Mouse (Mus musculus): ENCODE data around the gene Peli2. TPM values are rescaled to one million over a fixed set of nuclear protein-coding genes. Genes with fewer than 3 reads are reported as not detected.

Gene Peli2
- polyA plus RNA-seq, 1 experiment from 2014 or later = 5.9 TPM

GRCm38 (mm10) chr14:48141694-48142093, 21.1 kb downstream of the Peli2 start:
- Histone ChIP-seq H3K4me2 (replicated peaks; ENCODE audit: low read depth) (no peak overlapping the region), H3K9ac (ENCODE audit: low read length) (no peak overlapping the region), H3K36me3 (ENCODE audit: control insufficient read depth, insufficient read depth, low read length) (no peaks in the 10 kb centered on the region), H3K27me3 (ENCODE audit: control insufficient read depth, insufficient read depth, low read length) (no peaks in the 10 kb centered on the region), H3K27ac (replicated peaks) (no peak overlapping the region), H3K4me1 (replicated peaks; ENCODE audit: control insufficient read depth, insufficient read depth) (0 out of 2 replicates have a peak, but pooled peaks cover 2% of the 10 kb centered on the region), H3K9me3 (ENCODE audit: control insufficient read depth, low read length) (no peaks in the 10 kb centered on the region), H3K4me3 (ENCODE audit: low read depth, low read length) (no peak overlapping the region)
- TF ChIP-seq CTCF (IDR thresholded peaks at IDR 0.05; ENCODE audit: low read depth) = no peak
- TF ChIP-seq EP300 (optimal IDR thresholded peaks at IDR 0.05) = no peak
- WGBS = 77% methylated on average over 8 of the region's 8 CpGs
- no peak for DNase-seq (ENCODE audit: low spot score)
- ATAC-seq (ENCODE audit: low FRiP score, low TSS enrichment) = no peak

- no peak overlapping the region for H3K27ac ChIP-seq (replicated peaks)
- no peak overlapping the region for H3K9ac ChIP-seq (ENCODE audit: low read length)
- no peaks in the 10 kb centered on the region for H3K9me3 ChIP-seq (ENCODE audit: control insufficient read depth, low read length)
- no peak for DNase-seq (ENCODE audit: low spot score)
- ATAC-seq (ENCODE audit: low FRiP score, low TSS enrichment) = no peak
- H3K4me3 ChIP-seq (ENCODE audit: low read depth, low read length) = no peak overlapping the region
- H3K4me2 ChIP-seq (replicated peaks; ENCODE audit: low read depth) = no peak overlapping the region
- no peaks in the 10 kb centered on the region for H3K27me3 ChIP-seq (ENCODE audit: control insufficient read depth, insufficient read depth, low read length)
- WGBS = 76% methylated on average over 10 of the region's 10 CpGs
- no peaks in the 10 kb centered on the region for H3K4me1 ChIP-seq (replicated peaks; ENCODE audit: control insufficient read depth, insufficient read depth)
- TF ChIP-seq EP300 (optimal IDR thresholded peaks at IDR 0.05) (no peak), CTCF (IDR thresholded peaks at IDR 0.05; ENCODE audit: low read depth) (no peak)
- H3K36me3 ChIP-seq (ENCODE audit: control insufficient read depth, insufficient read depth, low read length) = no peaks in the 10 kb centered on the region
Measured at GRCm38 (mm10) chr14:48142696-48143095, 22.1 kb downstream of the Peli2 start.

- no peak overlapping the region for H3K4me3 ChIP-seq (ENCODE audit: low read depth, low read length)
- H3K4me2 ChIP-seq (replicated peaks; ENCODE audit: low read depth) = no peak overlapping the region
- no peaks in the 10 kb centered on the region for H3K4me1 ChIP-seq (replicated peaks; ENCODE audit: control insufficient read depth, insufficient read depth)
- DNase-seq (ENCODE audit: low spot score) (no peak), ATAC-seq (ENCODE audit: low FRiP score, low TSS enrichment) (no peak)
- no peaks in the 10 kb centered on the region for H3K27me3 ChIP-seq (ENCODE audit: control insufficient read depth, insufficient read depth, low read length)
- no peak overlapping the region for H3K27ac ChIP-seq (replicated peaks)
- H3K9me3 ChIP-seq (ENCODE audit: control insufficient read depth, low read length) = no peaks in the 10 kb centered on the region
- no peak overlapping the region for H3K9ac ChIP-seq (ENCODE audit: low read length)
- TF ChIP-seq EP300 (optimal IDR thresholded peaks at IDR 0.05) = no peak
- no peak for TF ChIP-seq CTCF (IDR thresholded peaks at IDR 0.05; ENCODE audit: low read depth)
- 71% methylated on average over 4 of the region's 4 CpGs for WGBS
- no peaks in the 10 kb centered on the region for H3K36me3 ChIP-seq (ENCODE audit: control insufficient read depth, insufficient read depth, low read length)
Measured at GRCm38 (mm10) chr14:48143141-48143540, 22.5 kb downstream of the Peli2 start.

- Histone ChIP-seq H3K4me1 (replicated peaks; ENCODE audit: control insufficient read depth, insufficient read depth) (no peaks in the 10 kb centered on the region), H3K27ac (replicated peaks) (no peak overlapping the region), H3K9ac (ENCODE audit: low read length) (no peak overlapping the region), H3K9me3 (ENCODE audit: control insufficient read depth, low read length) (no peaks in the 10 kb centered on the region), H3K4me3 (ENCODE audit: low read depth, low read length) (no peak overlapping the region), H3K27me3 (ENCODE audit: control insufficient read depth, insufficient read depth, low read length) (no peaks in the 10 kb centered on the region), H3K36me3 (ENCODE audit: control insufficient read depth, insufficient read depth, low read length) (no peaks in the 10 kb centered on the region), H3K4me2 (replicated peaks; ENCODE audit: low read depth) (no peak overlapping the region)
- WGBS = 75% methylated on average over 17 of the region's 17 CpGs
- no peak for ATAC-seq (ENCODE audit: low FRiP score, low TSS enrichment)
- TF ChIP-seq CTCF (IDR thresholded peaks at IDR 0.05; ENCODE audit: low read depth) (no peak), EP300 (optimal IDR thresholded peaks at IDR 0.05) (no peak)
- no peak for DNase-seq (ENCODE audit: low spot score)
Measured at GRCm38 (mm10) chr14:48144330-48144729, 23.7 kb downstream of the Peli2 start.

- Histone ChIP-seq H3K36me3 (ENCODE audit: control insufficient read depth, insufficient read depth, low read length) (no peaks in the 10 kb centered on the region), H3K9me3 (ENCODE audit: control insufficient read depth, low read length) (no peaks in the 10 kb centered on the region), H3K27me3 (ENCODE audit: control insufficient read depth, insufficient read depth, low read length) (no peaks in the 10 kb centered on the region), H3K4me2 (replicated peaks; ENCODE audit: low read depth) (no peak overlapping the region), H3K9ac (ENCODE audit: low read length) (no peak overlapping the region), H3K27ac (replicated peaks) (no peak overlapping the region), H3K4me1 (replicated peaks; ENCODE audit: control insufficient read depth, insufficient read depth) (no peaks in the 10 kb centered on the region), H3K4me3 (ENCODE audit: low read depth, low read length) (no peak overlapping the region)
- TF ChIP-seq EP300 (optimal IDR thresholded peaks at IDR 0.05) (no peak), CTCF (IDR thresholded peaks at IDR 0.05; ENCODE audit: low read depth) (peak; percentile 51)
- DNase-seq (ENCODE audit: low spot score) (no peak), ATAC-seq (ENCODE audit: low FRiP score, low TSS enrichment) (no peak)
- WGBS = 85% methylated on average over 6 of the region's 6 CpGs
Measured at GRCm38 (mm10) chr14:48147688-48148087, 27.1 kb downstream of the Peli2 start.

GRCm38 (mm10) chr14:48148615-48149014, 28.0 kb downstream of the Peli2 start:
- Histone ChIP-seq H3K4me2 (replicated peaks; ENCODE audit: low read depth) (no peak overlapping the region), H3K9me3 (ENCODE audit: control insufficient read depth, low read length) (no peaks in the 10 kb centered on the region), H3K27ac (replicated peaks) (no peak overlapping the region), H3K4me1 (replicated peaks; ENCODE audit: control insufficient read depth, insufficient read depth) (no peaks in the 10 kb centered on the region), H3K36me3 (ENCODE audit: control insufficient read depth, insufficient read depth, low read length) (no peaks in the 10 kb centered on the region), H3K27me3 (ENCODE audit: control insufficient read depth, insufficient read depth, low read length) (no peaks in the 10 kb centered on the region), H3K4me3 (ENCODE audit: low read depth, low read length) (no peak overlapping the region), H3K9ac (ENCODE audit: low read length) (no peak overlapping the region)
- ATAC-seq (ENCODE audit: low FRiP score, low TSS enrichment) = no peak
- TF ChIP-seq EP300 (optimal IDR thresholded peaks at IDR 0.05) (no peak), CTCF (IDR thresholded peaks at IDR 0.05; ENCODE audit: low read depth) (no peak)
- WGBS = 84% methylated on average over 6 of the region's 6 CpGs
- DNase-seq (ENCODE audit: low spot score) = no peak

All from stomach, postnatal 0 days (tissue).